Mouse (Mus musculus) cerebellum, postnatal 25 days (tissue): Measurements from ENCODE around the gene Hoxc13.
A peak's percentile ranks its signal among the peaks of the same experiment; 100 is the strongest.

Experiments
- DNase-seq, 2 experiments: peaks; one replicate each; pipeline ENCODE4 v3.0.0; 2021; ENCODE audit warnings: mixed read lengths in 2 of 2

Hoxc13 gene

GRCm38 (mm10) chr15:102965003-102965891 lies 44.3 kb downstream of the Hoxc13 start:
- DNase-seq, result no peak

DNA sequence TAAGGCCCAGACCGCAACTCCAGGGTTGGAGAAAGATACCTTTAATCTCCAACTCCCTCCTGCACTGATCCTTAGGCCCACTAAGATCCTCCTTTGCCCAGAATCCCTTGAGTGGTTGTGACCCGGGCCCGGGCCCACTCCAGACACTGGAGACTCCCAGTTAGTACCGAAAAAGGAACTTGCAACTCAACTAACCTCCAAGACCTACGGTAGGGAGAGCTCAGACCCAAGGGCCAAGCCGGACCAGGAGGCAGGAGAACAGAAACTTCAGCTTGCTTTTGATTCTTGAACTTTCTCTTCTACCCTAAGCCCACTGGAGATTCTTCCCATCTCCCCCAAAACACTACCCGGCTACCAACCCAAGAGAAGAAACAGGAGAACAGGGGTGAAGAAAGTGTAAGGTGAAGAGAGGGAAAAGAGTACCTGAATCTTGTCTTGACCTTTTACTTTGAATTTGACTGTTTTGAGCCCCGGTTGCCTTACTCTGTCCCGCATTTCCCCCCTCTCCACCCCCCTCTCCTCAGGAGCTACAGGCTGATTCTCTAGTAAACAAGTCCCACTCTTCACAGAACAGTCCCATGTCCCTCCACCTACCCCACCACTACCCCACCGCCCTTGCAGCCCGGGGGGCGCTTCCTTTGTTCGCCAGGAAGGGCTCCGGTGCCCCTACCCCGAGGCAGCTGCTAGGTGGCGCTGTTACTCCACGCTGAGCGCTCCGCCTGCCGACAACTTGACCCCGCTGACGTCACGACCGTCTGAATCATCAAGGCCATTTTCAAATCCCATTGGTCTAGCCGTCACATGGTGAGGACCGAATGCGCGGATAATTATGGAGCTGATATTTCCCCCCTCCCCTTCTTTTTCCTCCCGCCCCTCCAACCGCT lies 45.2 kb downstream of the Hoxc13 start:
- DNase-seq, result peak in 1 of 2 experiments; percentile 44

DNA sequence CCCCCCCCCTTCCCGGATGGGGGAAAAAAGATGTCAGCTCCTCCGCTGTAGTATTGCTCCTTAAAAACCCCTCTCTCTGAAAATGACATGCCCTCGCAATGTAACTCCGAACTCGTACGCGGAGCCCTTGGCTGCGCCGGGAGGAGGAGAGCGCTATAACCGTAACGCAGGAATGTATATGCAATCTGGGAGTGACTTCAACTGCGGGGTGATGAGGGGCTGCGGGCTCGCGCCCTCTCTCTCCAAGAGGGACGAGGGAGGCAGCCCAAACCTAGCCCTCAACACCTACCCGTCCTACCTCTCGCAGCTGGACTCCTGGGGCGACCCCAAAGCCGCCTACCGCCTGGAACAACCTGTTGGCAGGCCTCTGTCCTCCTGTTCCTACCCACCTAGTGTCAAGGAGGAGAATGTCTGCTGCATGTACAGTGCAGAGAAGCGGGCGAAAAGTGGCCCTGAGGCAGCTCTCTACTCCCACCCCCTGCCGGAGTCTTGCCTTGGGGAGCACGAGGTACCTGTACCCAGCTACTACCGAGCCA lies 45.9 kb downstream of the Hoxc13 start, which contains the start of gene Hoxc10:
TSS of gene Hoxc10 (plus strand) at position 21 of the 536 bp plus-strand sequence.
- DNase-seq, result no peak

DNA sequence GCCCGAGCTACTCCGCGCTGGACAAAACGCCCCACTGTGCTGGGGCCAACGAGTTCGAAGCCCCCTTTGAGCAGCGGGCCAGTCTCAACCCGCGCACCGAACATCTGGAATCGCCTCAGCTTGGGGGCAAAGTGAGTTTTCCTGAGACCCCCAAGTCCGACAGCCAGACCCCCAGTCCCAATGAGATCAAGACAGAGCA lies 46.3 kb downstream of the Hoxc13 start, which contains the start of gene Hoxc5:
TSS of gene Hoxc5 (plus strand) at position 132 of the 199 bp plus-strand sequence.
- no peak for DNase-seq

DNA sequence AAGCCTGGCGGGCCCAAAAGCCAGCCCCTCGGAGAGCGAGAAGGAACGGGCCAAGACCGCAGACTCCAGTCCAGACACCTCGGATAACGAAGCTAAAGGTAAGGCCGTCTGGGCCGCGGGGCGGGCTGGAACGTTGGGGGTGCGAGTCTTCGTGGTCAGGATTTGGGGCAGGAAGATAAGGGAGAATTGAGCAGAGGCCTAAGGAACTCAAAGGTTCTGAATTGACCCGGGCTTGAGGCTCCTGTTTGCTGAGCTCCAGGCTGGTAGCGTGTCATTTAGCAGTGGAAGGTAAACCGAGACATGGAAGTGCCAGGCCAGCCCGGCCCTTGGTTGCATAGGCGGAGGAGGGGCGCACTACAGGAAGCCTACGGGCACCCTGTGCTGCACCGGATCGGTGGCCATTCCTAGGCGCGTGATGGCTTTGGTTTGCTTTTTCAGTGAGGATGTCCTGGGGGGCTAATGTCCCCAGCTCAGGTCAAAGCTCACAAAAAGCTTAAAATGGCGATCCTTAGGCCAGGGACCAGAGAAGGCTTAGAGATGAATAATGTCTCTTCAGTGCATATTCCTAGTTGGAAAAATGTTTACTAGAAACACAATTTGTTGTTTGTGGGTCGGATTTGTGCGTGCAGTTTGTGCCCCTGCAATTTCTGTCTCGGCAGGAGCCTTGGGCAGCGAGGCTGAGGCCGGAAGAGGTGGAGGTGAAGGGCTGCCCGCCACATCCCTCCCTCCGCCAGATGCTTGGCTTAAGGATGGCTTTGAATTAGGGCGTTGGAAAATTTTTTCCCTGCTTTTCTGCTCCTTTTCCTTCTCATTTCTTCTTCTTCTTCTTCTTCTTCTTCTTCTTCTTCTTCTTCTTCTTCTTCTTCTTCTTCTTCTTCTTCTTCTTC lies 46.9 kb downstream of the Hoxc13 start:
- no peak for DNase-seq

GRCm38 (mm10) chr15:102969296-102969695 lies 48.4 kb downstream of the Hoxc13 start:
- DNase-seq, result no peak

- no peak for DNase-seq
Measured at GRCm38 (mm10) chr15:102970740-102971139, 49.8 kb downstream of the Hoxc13 start.

DNA sequence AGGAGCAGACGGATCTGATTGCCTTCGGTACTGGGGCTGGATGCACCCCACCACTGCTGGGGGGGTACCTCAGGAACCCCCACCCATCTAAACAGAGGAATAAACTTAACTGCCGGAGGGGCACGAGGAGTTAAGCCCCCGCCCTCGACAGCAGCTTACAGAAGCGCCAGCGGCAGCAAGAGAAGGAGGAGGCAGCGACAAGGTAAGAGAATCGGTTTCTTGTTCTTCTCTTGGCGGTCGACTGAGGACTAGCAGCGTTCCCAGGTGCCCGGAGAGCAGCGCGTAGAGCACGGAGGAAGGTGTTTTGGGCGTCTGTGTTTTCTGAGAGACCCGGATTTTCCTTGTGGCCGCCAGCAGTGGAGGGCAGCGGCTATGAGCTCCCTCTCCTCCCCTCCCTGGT lies 51.4 kb downstream of the Hoxc13 start:
- no peak for DNase-seq

DNA sequence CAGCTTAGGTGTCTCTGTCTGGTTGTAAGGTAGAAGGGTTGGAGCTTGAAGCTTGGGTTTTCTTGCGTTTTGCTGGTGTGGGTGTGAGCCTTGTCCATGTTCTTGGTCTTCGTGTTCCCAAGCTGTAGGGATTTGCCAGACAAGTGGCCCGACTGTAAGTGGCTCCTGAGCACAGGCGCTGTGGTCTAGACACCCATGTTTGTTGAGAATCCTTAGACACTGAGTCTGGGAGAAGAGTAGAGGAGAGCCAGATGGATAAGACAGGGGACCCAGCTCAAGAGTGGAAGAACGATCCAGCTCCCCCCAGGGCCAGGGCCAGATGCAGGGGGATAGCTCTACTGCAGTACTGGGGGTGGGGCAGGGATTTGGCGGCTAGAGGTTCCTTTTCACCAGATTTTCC lies 51.9 kb downstream of the Hoxc13 start:
- DNase-seq, result no peak

DNA sequence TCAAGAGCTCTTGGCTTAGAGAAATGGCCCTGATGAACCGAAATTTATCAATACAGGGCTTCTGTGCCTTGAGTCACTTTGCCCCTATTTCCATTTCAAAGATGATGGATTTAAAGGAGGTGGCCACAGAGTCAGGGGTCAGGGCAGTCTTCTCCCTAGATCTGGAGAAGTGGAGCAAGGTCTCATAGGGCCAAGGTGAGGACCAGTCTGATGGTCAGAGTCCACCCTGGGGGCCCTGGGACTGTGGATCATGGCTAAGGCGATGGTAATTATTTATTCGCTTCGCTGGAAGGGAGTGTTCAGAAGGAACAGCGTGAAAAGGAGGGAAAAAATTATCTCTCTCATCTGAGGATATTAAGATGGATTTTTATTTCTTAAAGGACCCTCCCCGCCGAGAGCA lies 54.1 kb downstream of the Hoxc13 start:
- DNase-seq, result no peak

- DNase-seq, result no peak
Measured at GRCm38 (mm10) chr15:102975688-102976111, 54.8 kb downstream of the Hoxc13 start.

- DNase-seq, result no peak
Measured at GRCm38 (mm10) chr15:102976171-102976570, 55.3 kb downstream of the Hoxc13 start, which contains the start of gene Hoxc9. TSS of gene Hoxc9 (plus strand) at chr15:102976439.

DNA sequence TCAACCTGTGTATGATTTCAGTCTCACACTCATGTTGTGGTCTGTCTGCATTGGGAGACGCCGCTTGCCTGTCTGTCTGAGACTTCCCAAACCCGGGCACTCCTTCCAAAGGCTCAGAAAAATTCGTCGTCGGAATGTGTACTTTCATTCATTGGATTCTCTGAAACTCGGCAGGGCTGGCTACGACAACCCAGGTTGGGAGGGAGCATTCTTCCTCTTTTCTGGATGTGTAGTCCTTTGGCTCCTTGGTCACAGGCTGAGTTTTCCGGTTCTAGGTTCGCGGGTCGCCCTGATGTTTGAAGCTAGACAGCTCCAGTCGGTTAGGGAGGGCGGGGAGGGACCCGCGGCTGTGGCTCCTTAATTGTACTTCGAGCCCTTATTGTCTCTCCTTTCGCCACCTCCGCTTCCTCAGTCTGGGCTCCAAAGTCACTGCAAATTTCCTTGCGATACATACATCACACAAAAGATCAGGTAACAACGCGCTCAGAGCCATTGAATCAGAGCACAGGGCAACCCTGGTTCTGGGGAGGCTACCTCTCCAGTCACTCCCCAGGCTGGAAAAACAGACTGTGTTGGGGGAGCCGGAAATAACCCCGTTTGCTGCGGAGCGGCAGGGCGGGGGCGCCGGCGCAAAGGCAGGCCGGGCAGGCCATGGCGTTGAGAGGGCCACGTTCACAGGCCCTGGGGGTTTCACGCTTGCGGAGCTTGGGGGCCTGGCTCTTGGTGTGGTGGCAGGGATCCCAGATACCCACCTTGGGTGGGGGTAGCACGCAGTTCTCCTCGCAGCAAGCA lies 55.9 kb downstream of the Hoxc13 start:
- DNase-seq, result no peak

- DNase-seq, result no peak
Measured at GRCm38 (mm10) chr15:102977423-102977974, 56.6 kb downstream of the Hoxc13 start.
